Mouse (Mus musculus): ENCODE measurements around the gene Tnip2. TPM values are rescaled to one million over a fixed set of nuclear protein-coding genes. Genes with fewer than 3 reads are reported as not detected.

Gene Tnip2
- polyA plus RNA-seq, 1 experiment from 2014 or later, result 34.4 TPM

GRCm38 (mm10) chr5:34500886-34501285, 12.9 kb downstream of the Tnip2 start:
- H3K9me3 ChIP-seq (replicated peaks), result no peaks in the 10 kb centered on the region
- no peak overlapping the region for H3K27ac ChIP-seq (replicated peaks)
- WGBS, result 82% methylated on average over 5 of the region's 5 CpGs
- H3K4me3 ChIP-seq (replicated peaks), result no peak overlapping the region
- H3K4me1 ChIP-seq, result no peaks in the 10 kb centered on the region
- no peak for ATAC-seq (ENCODE audit: insufficient number of reproducible peaks, low FRiP score, low TSS enrichment, low read depth)
- H3K9ac ChIP-seq, result no peak overlapping the region
- H3K36me3 ChIP-seq, result peaks cover 42% of the 10 kb centered on the region
- no peaks in the 10 kb centered on the region for H3K27me3 ChIP-seq
- no peak overlapping the region for H3K4me2 ChIP-seq (replicated peaks)

- Histone ChIP-seq H3K36me3 (0 out of 2 replicates have a peak, but pooled peaks cover 23% of the 10 kb centered on the region), H3K9ac (no peak overlapping the region), H3K27me3 (no peaks in the 10 kb centered on the region), H3K27ac (replicated peaks) (no peak overlapping the region), H3K4me1 (no peaks in the 10 kb centered on the region), H3K4me3 (replicated peaks) (no peak overlapping the region), H3K9me3 (replicated peaks) (no peaks in the 10 kb centered on the region), H3K4me2 (replicated peaks) (no peak overlapping the region)
- 0 out of 2 replicates have a peak, but pooled peaks have one; percentile 43 for ATAC-seq (ENCODE audit: insufficient number of reproducible peaks, low FRiP score, low TSS enrichment, low read depth)
- WGBS, result 90% methylated on average over 6 of the region's 6 CpGs
These were observed 17.0 kb downstream of the Tnip2 start for GRCm38 (mm10) chr5:34496745-34497144.

GRCm38 (mm10) chr5:34489418-34489787, 24.4 kb downstream of the Tnip2 start:
- Histone ChIP-seq H3K4me3 (replicated peaks) (no peak overlapping the region), H3K27me3 (no peaks in the 10 kb centered on the region), H3K4me1 (peaks cover 20% of the 10 kb centered on the region), H3K36me3 (peaks cover 15% of the 10 kb centered on the region), H3K27ac (replicated peaks) (peak overlapping the region; percentile 76), H3K4me2 (replicated peaks) (no peak overlapping the region; the same call in 1 of the 2 replicates), H3K9me3 (replicated peaks) (no peaks in the 10 kb centered on the region), H3K9ac (no peak overlapping the region)
- ATAC-seq (ENCODE audit: insufficient number of reproducible peaks, low FRiP score, low TSS enrichment, low read depth), result no peak
- WGBS, result 87% methylated on average over 3 of the region's 3 CpGs

GRCm38 (mm10) chr5:34488741-34489417, 24.9 kb downstream of the Tnip2 start:
- Histone ChIP-seq H3K9ac (no peak overlapping the region), H3K27me3 (no peaks in the 10 kb centered on the region), H3K4me1 (peaks cover 20% of the 10 kb centered on the region), H3K27ac (replicated peaks) (peak overlapping the region; percentile 76), H3K4me2 (replicated peaks) (no peak overlapping the region; the same call in 1 of the 2 replicates), H3K4me3 (replicated peaks) (no peak overlapping the region), H3K9me3 (replicated peaks) (no peaks in the 10 kb centered on the region), H3K36me3 (peaks cover 18% of the 10 kb centered on the region)
- ATAC-seq (ENCODE audit: insufficient number of reproducible peaks, low FRiP score, low TSS enrichment, low read depth), result peak; percentile 53; the same call in 1 of the 2 replicates
- 50% methylated on average over 6 of the region's 6 CpGs for WGBS

GRCm38 (mm10) chr5:34487320-34488090, 26.3 kb downstream of the Tnip2 start:
- Histone ChIP-seq H3K27me3 (no peaks in the 10 kb centered on the region), H3K27ac (replicated peaks) (peak overlapping the region; percentile 63), H3K9me3 (replicated peaks) (no peaks in the 10 kb centered on the region), H3K9ac (no peak overlapping the region), H3K4me2 (replicated peaks) (no peak overlapping the region), H3K4me3 (replicated peaks) (no peak overlapping the region), H3K4me1 (peaks cover 20% of the 10 kb centered on the region), H3K36me3 (peaks cover 22% of the 10 kb centered on the region)
- WGBS, result 53% methylated on average over 6 of the region's 6 CpGs
- no peak for ATAC-seq (ENCODE audit: insufficient number of reproducible peaks, low FRiP score, low TSS enrichment, low read depth)

GRCm38 (mm10) chr5:34485731-34486130, 28.1 kb downstream of the Tnip2 start:
- no peak overlapping the region for H3K27ac ChIP-seq (replicated peaks)
- no peak for ATAC-seq (ENCODE audit: insufficient number of reproducible peaks, low FRiP score, low TSS enrichment, low read depth)
- peaks cover 20% of the 10 kb centered on the region for H3K4me1 ChIP-seq
- H3K4me2 ChIP-seq (replicated peaks), result no peak overlapping the region
- no peaks in the 10 kb centered on the region for H3K9me3 ChIP-seq (replicated peaks)
- no peak overlapping the region for H3K4me3 ChIP-seq (replicated peaks)
- 93% methylated on average over 15 of the region's 15 CpGs for WGBS
- peaks cover 38% of the 10 kb centered on the region for H3K36me3 ChIP-seq
- no peak overlapping the region for H3K9ac ChIP-seq
- H3K27me3 ChIP-seq, result no peaks in the 10 kb centered on the region

- H3K9me3 ChIP-seq (replicated peaks), result no peaks in the 10 kb centered on the region
- ATAC-seq (ENCODE audit: insufficient number of reproducible peaks, low FRiP score, low TSS enrichment, low read depth), result no peak
- peaks cover 73% of the 10 kb centered on the region for H3K36me3 ChIP-seq
- H3K27me3 ChIP-seq, result no peaks in the 10 kb centered on the region
- H3K4me2 ChIP-seq (replicated peaks), result no peak overlapping the region
- no peak overlapping the region for H3K4me3 ChIP-seq (replicated peaks)
- H3K9ac ChIP-seq, result no peak overlapping the region
- H3K4me1 ChIP-seq, result no peaks in the 10 kb centered on the region
- H3K27ac ChIP-seq (replicated peaks), result no peak overlapping the region
- 80% methylated on average over 3 of the region's 3 CpGs for WGBS
These were observed 32.9 kb downstream of the Tnip2 start for GRCm38 (mm10) chr5:34480926-34481325.

- Histone ChIP-seq H3K4me2 (replicated peaks) (no peak overlapping the region), H3K9ac (no peak overlapping the region), H3K9me3 (replicated peaks) (no peaks in the 10 kb centered on the region), H3K4me1 (no peaks in the 10 kb centered on the region), H3K27ac (replicated peaks) (no peak overlapping the region), H3K4me3 (replicated peaks) (no peak overlapping the region), H3K27me3 (no peaks in the 10 kb centered on the region), H3K36me3 (peaks cover 43% of the 10 kb centered on the region)
- 92% methylated on average over 2 of the region's 2 CpGs for WGBS
- ATAC-seq (ENCODE audit: insufficient number of reproducible peaks, low FRiP score, low TSS enrichment, low read depth), result no peak
These were observed 45.6 kb downstream of the Tnip2 start for GRCm38 (mm10) chr5:34468039-34468775.

- H3K4me3 ChIP-seq (replicated peaks), result no peak overlapping the region
- 84% methylated on average over 2 of the region's 2 CpGs for WGBS
- ATAC-seq (ENCODE audit: insufficient number of reproducible peaks, low FRiP score, low TSS enrichment, low read depth), result no peak
- no peak overlapping the region for H3K27ac ChIP-seq (replicated peaks)
- no peaks in the 10 kb centered on the region for H3K9me3 ChIP-seq (replicated peaks)
- H3K4me1 ChIP-seq, result no peaks in the 10 kb centered on the region
- no peak overlapping the region for H3K9ac ChIP-seq
- no peaks in the 10 kb centered on the region for H3K27me3 ChIP-seq
- H3K4me2 ChIP-seq (replicated peaks), result no peak overlapping the region
- peaks cover 55% of the 10 kb centered on the region for H3K36me3 ChIP-seq
These were observed 47.1 kb downstream of the Tnip2 start for GRCm38 (mm10) chr5:34466648-34467047.

GRCm38 (mm10) chr5:34466079-34466478, 47.7 kb downstream of the Tnip2 start:
- peaks cover 61% of the 10 kb centered on the region for H3K36me3 ChIP-seq
- no peaks in the 10 kb centered on the region for H3K4me1 ChIP-seq
- no peak overlapping the region for H3K9ac ChIP-seq
- no peak overlapping the region for H3K4me3 ChIP-seq (replicated peaks)
- H3K27ac ChIP-seq (replicated peaks), result no peak overlapping the region
- no peaks in the 10 kb centered on the region for H3K9me3 ChIP-seq (replicated peaks)
- no peak overlapping the region for H3K4me2 ChIP-seq (replicated peaks)
- no peak for ATAC-seq (ENCODE audit: insufficient number of reproducible peaks, low FRiP score, low TSS enrichment, low read depth)
- H3K27me3 ChIP-seq, result no peaks in the 10 kb centered on the region
- WGBS, result 75% methylated on average over 1 of the region's 1 CpGs

- Histone ChIP-seq H3K4me3 (replicated peaks) (no peak overlapping the region), H3K27me3 (no peaks in the 10 kb centered on the region)
- 88% methylated on average over 6 of the region's 6 CpGs for WGBS
These were observed 52.0 kb downstream of the Tnip2 start for GRCm38 (mm10) chr5:34461841-34462240.

More at GRCm38 (mm10) chr5:34461841-34462240, 52.0 kb downstream of the Tnip2 start:
- H3K9ac ChIP-seq, result no peak overlapping the region
- no peak overlapping the region for H3K27ac ChIP-seq (replicated peaks)
- H3K36me3 ChIP-seq, result peaks cover 88% of the 10 kb centered on the region
- ATAC-seq (ENCODE audit: insufficient number of reproducible peaks, low FRiP score, low TSS enrichment, low read depth), result no peak
- no peak overlapping the region for H3K4me2 ChIP-seq (replicated peaks)
- H3K4me1 ChIP-seq, result no peaks in the 10 kb centered on the region
- no peaks in the 10 kb centered on the region for H3K9me3 ChIP-seq (replicated peaks)

All from embryonic facial prominence, embryonic 15.5 days (tissue).